Mouse (Mus musculus): ENCODE measurements around the gene Lsamp.

GRCm38 (mm10) chr16:40392106-40392505 is 407.9 kb downstream of the Lsamp start:
- TF ChIP-seq FLI1 (IDR thresholded peaks at IDR 0.05; ENCODE audit: low read length) (no peak), GATA1 (IDR thresholded peaks at IDR 0.05; ENCODE audit: borderline replicate concordance, low read length) (no peak)
